Mouse (Mus musculus) CH12F3 (cell line): ENCODE measurements around the gene Taf15.

Source experiments
- in situ Hi-C: fragments of 300-500 bp; cut with MboI; formaldehyde crosslinking; loops from 2 replicates; pipeline ENCODE4 v1.14.3; 2020; ENCODE audit warnings: low sequenced_read_pairs

The Taf15 gene

GRCm38 (mm10) chr11:83455608-83456007 is 17.3 kb upstream of the Taf15 start:
- in situ Hi-C loops = no loop called here

GRCm38 (mm10) chr11:83457257-83457656 is 15.6 kb upstream of the Taf15 start:
- in situ Hi-C loops = no loop called here

DNA sequence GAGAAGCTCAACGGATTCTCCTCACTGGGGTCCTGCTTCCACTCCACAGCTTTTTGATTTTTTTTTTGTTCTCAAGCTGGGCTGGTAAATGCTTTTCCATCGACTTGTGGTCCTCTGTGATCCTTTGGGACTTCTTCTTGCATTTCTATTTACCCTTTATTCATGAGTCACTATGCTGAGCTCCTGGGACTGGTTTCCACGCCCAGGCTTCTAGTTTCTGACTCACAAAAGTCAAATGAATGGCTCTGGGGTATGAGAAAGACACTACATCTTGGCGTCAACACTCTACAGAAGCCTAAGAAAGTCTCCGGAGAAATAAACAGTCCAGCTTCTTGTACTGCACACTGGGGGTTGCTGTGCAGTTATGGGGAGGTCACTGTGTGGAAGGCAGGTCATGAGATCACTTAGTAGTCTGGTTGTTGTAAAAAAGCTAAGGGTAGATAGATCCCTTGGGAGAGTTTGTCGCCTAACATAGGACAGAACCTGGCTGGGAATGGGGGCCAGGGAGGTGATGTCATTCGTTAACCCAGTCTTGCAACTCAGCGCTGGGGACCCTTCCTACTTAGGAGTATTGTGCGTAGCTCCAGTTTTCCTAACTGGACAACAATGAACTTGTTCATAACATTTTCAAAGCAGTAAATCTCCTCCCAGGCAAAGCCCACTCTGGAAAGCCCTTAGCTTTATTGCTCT is 14.8 kb upstream of the Taf15 start:
- in situ Hi-C loops = no loop called here

- in situ Hi-C loops = no loop called here
These were observed 11.3 kb upstream of the Taf15 start for GRCm38 (mm10) chr11:83461462-83462027.

DNA sequence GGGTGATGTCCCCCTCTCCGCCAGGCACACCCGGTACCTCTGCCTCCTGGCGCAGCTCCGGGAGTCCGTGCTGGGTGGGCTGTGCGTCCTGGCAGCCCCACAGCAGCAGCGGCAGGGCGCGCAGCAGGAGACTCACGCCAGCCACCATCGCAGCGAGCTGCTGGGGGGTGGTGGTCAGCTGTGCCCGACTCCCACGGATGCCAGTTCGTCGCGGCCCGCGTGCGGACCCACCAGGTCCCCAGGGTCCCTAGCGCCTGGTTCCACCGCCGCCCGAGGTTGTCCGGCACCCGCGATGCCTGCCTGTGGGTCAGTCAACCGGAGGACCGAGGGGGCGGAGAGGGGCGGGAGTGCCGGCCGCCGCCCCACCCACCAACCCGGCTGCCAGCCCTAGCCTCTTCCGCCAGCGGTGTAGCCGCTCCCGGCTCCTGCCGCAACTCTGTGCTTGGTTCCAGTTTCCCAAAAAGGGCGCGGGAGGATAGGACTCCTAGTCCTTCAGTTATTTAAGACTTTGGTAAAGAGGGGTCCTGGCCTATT is 10.1 kb upstream of the Taf15 start, which contains the start of gene Mmp28:
TSS of gene Mmp28 (minus strand) at position 361 of the 534 bp plus-strand sequence.
- in situ Hi-C loops = no loop called here

DNA sequence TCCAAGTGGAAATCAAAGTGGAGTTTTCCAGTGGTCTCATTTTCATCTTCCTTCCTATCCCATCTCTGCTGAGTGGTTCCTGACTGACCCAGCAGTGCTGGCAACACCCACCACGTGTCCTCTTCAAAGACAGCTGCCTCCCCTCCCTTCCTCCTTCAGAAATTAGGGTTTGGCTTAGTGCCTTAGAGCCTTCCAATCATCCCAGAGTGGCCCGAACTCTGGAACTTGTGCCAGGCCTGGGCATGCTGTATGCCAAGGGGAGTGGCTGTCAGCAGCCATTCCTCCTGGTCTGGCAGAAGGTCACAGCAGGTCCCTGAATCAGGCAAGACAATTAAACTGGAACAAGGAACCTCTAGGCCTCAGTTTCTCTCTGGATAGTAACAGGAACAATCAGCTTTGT is 6.9 kb upstream of the Taf15 start:
- in situ Hi-C loops = no loop called here

DNA sequence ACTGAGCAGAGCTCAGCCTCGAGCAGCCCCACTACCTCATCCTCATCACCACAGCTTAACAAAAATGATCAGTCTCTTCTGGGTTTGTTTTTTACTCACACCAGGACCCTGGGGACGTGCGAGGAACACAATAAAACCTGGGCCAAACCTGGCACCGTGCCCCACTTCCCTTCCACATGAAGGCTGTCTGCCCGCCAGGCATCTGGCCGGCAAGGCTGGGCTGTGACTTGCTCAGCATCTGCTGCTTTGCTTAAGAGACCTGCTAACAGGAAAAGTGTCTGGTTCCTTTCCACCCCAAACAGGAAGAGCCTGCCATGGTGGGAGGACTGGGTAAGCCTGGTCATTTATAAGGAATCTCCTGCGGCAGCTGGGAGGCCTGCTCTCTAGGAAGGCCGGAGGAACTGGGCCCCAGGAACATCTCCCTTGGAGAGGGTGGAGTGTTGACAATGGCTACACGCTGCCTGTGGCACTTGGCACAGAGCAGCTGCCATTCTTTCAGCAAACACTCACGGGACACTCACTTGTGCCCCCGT is 5.7 kb upstream of the Taf15 start:
- in situ Hi-C loops = no loop called here

DNA sequence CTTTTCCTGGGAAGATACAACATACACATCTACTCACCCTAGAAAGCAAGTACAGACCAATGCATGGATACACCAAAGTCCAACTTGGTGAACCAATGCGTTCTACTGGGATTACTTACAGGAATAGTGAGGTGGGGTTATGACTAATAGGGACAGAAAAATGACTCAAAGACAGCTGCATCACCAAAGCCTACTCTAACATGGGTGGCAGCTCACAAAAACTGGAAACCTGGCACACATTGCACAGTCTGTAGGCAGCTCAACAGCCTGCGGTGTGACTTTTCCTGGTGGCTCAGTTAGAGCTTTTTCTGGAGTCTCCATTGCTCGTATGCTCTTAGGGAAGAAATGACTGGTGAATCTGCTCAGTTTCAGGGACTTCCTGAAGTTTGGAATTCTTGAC is 4.1 kb upstream of the Taf15 start:
- in situ Hi-C loops = no loop called here

GRCm38 (mm10) chr11:83471766-83472165 is 1.1 kb upstream of the Taf15 start:
- in situ Hi-C loops = no loop called here

DNA sequence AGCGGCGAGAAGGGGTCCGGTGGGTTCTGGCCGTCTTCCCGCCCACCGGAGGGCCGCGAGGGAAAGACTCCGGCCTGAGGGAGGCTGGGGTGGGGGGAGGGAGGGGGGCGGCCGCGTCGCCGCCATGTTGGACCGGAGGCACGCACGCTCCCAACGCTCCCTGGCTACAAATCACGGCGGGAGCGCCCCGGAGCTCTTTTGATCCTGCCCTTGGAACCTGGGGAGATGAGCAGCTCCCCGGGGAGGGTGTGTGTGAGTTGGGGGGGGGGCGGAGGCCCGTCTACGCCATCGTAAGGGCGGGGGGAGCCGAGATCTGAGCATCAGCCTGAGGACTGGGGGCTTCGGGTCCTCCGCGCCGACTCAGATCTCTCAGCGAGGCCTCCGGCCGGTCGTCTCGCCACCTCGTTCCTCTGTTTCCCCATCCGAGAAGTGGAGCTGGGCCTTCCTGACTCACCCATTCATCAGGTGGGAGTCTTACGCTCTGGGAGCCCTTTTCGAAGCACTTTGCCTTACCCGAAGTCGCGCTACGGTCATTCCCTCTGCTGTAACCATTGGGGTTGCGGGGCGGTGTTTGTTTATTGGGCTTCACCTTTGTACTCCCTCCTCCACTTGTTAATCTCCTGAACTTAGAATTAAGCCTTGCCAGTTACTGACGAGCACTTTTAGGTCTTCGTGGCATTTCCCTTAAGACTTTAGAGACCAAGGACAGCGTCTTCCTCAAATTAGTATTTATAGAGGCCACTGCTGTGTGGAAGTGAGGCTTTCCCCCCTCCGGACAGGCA is 540 bp downstream of the Taf15 start:
- in situ Hi-C loops = no loop called here

- in situ Hi-C loops = no loop called here
These were observed 18.6 kb downstream of the Taf15 start for GRCm38 (mm10) chr11:83491488-83491887.

GRCm38 (mm10) chr11:83495571-83495970 is 22.7 kb downstream of the Taf15 start:
- in situ Hi-C loops = no loop called here

DNA sequence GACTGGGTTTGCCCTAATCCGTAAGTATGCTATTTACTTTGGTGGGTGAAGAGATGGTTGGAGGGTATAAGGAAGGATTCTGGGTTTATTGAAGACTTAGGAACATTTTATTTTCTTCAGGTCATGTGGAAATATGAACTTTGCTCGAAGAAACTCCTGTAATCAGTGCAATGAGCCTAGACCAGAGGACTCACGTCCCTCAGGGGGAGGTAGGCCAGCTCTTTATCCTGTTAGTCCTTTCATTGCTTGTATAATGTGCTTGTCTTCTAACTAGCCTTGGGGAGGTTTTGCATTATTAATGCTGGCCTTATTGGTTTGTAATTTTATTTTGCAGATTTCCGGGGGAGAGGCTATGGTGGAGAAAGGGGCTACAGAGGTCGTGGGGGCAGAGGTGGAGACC is 31.4 kb downstream of the Taf15 start:
- in situ Hi-C loops = no loop called here

DNA sequence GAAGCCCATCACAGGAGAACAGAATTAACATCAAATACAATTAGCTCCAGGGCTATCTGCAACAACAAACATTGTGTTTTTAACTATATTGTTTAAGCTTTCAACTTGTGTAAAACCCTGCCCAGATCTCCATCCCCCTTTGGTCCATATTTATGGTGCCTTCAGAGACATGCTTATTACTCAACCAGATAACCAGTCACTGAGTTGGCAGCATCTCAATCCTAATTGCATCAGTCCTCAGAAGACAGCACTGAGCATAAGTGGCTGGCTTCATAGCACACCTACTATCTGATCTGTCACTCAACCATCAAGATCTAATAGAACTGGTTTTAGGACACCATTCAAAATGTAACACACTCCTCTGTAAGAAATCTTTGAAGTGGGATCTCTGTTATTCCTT is 36.6 kb downstream of the Taf15 start:
- in situ Hi-C loops = no loop called here

- in situ Hi-C loops = no loop called here
These were observed 44.3 kb downstream of the Taf15 start for GRCm38 (mm10) chr11:83517153-83517552.

GRCm38 (mm10) chr11:83518371-83518770 is 45.5 kb downstream of the Taf15 start:
- in situ Hi-C loops = no loop called here

DNA sequence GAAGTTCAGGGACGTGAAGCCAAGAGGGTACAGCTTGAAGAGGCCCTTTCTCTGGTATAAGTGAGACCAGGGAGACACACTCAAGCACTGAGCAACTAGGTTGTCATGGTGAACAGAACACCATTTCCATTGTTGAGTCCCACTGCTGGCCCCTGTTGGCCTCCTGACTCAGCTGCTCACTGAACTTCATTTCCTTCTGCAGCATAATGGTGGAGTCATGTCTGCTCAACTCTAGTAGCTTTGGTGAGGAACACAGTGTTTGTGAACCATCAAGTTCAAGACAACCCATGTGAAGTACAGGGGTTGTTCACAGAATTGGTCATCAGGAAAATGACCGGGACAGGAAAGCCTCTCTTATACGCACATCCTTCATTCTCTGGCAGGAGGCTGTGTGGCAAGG is 49.2 kb downstream of the Taf15 start, which contains the start of gene Heatr9:
TSS of gene Heatr9 (minus strand) at position 101 of the 400 bp plus-strand sequence.
- in situ Hi-C loops = no loop called here

DNA sequence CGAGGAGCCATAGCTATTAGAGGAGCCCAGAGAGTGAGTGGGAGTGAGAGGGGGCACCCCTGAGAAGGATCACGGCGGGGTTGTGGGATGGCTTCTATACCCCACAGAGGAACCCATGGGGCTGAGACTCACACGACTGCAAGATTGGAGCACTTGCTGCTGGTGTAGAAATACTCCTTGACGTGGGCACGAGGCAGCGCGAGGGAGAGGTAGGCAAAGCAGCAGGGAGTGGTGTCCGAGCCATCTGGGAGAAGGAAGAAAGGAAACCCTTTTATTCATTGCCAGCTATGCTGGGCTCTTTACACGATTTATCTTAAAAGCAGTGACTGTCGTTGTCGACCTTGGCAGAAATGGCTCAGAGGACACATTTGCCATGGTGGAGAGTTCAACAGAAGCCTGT is 56.1 kb downstream of the Taf15 start:
- in situ Hi-C loops = no loop called here

- in situ Hi-C loops = no loop called here
These were observed 57.5 kb downstream of the Taf15 start, which contains the start of gene Ccl5 for GRCm38 (mm10) chr11:83530360-83530759. Ccl5 (minus strand) TSS chr11:83530518.

GRCm38 (mm10) chr11:83533192-83533591 is 60.3 kb downstream of the Taf15 start:
- in situ Hi-C loops = no loop called here

GRCm38 (mm10) chr11:83534143-83534542 is 61.3 kb downstream of the Taf15 start:
- in situ Hi-C loops = no loop called here
